Mouse (Mus musculus): ENCODE results near the gene Zfp60. TPM values are rescaled to one million over a fixed set of nuclear protein-coding genes. Genes with fewer than 3 reads are reported as not detected.
A peak's percentile ranks its signal among the peaks of the same experiment; 100 is the strongest.

Zfp60 gene
- total RNA-seq (2021), result 1 to 10 TPM; 7.9 to 8.3 TPM

GRCm38 (mm10) chr7:27731281-27731883 lies at the start of gene Zfp60:
Gene Zfp60 (plus strand): TSS chr7:27731389.
- intact Hi-C loops (cut with DNase I), result no loop called here
- DNase-seq, result peak; percentile 83 to 86

GRCm38 (mm10) chr7:27683218-27683617 lies 48.0 kb upstream of the Zfp60 start:
- no peak for DNase-seq
- intact Hi-C loops (cut with DNase I), result loop anchor here (5.0 to 10.0 kb wide), 2 partner anchors 99 to 348 kb away; partner anchors contain the start of gene Ltbp4

- DNase-seq, result no peak
- intact Hi-C loops (cut with DNase I), result loop anchor here (1.0 to 10.0 kb wide), 4 partner anchors 34 to 350 kb away; partner anchors contain the start of genes Akt2 and Ltbp4
Observed at GRCm38 (mm10) chr7:27685220-27685619, 46.0 kb upstream of the Zfp60 start.

- intact Hi-C loops (cut with DNase I), result loop anchor here (1.0 to 10.0 kb wide), 4 partner anchors 34 to 351 kb away; partner anchors contain the start of genes Akt2 and Ltbp4
- no peak for DNase-seq
Observed at GRCm38 (mm10) chr7:27685681-27686080, 45.5 kb upstream of the Zfp60 start.

GRCm38 (mm10) chr7:27687043-27687442 lies 44.1 kb upstream of the Zfp60 start:
- intact Hi-C loops (cut with DNase I), result loop anchor here (5.0 to 10.0 kb wide), 3 partner anchors 95 to 352 kb away; partner anchors contain the start of genes Akt2 and Ltbp4
- DNase-seq, result no peak

- no peak for DNase-seq
- intact Hi-C loops (cut with DNase I), result loop anchor here (5.0 to 10.0 kb wide), 3 partner anchors 96 to 353 kb away; partner anchors contain the start of genes Akt2 and Ltbp4
Observed at GRCm38 (mm10) chr7:27687836-27688235, 43.4 kb upstream of the Zfp60 start.

GRCm38 (mm10) chr7:27688246-27688788 lies 42.9 kb upstream of the Zfp60 start:
- intact Hi-C loops (cut with DNase I), result loop anchor here (5.0 to 10.0 kb wide), 3 partner anchors 96 to 354 kb away; partner anchors contain the start of genes Akt2 and Ltbp4
- DNase-seq, result no peak

GRCm38 (mm10) chr7:27688815-27689612 lies 42.2 kb upstream of the Zfp60 start, which contains the start of gene Zfp607b:
Gene Zfp607b (plus strand): TSS chr7:27689340.
- peak; percentile 82 to 84 for DNase-seq
- intact Hi-C loops (cut with DNase I), result loop anchor here (5.0 to 10.0 kb wide), 3 partner anchors 97 to 354 kb away; partner anchors contain the start of genes Akt2 and Ltbp4

GRCm38 (mm10) chr7:27691076-27691475 lies 40.1 kb upstream of the Zfp60 start:
- intact Hi-C loops (cut with DNase I), result loop anchor here (2.0 kb wide), 1 partner anchor 38 kb away; no protein-coding TSS in a partner anchor
- DNase-seq, result peak in 1 of 2 experiments; percentile 29

- intact Hi-C loops (cut with DNase I), result no loop called here
- no peak for DNase-seq
Observed at GRCm38 (mm10) chr7:27696711-27697110, 34.5 kb upstream of the Zfp60 start.

GRCm38 (mm10) chr7:27710402-27710801 lies 20.8 kb upstream of the Zfp60 start:
- intact Hi-C loops (cut with DNase I), result no loop called here
- no peak for DNase-seq

- intact Hi-C loops (cut with DNase I), result no loop called here
- DNase-seq, result no peak
Observed at GRCm38 (mm10) chr7:27721951-27722350, 9.2 kb upstream of the Zfp60 start.

- DNase-seq, result peak; percentile 13 to 18
- intact Hi-C loops (cut with DNase I), result loop anchor here (1.0 to 5.0 kb wide), 3 partner anchors 75 to 217 kb away; partner anchors contain the start of gene Zfp974
Observed at GRCm38 (mm10) chr7:27725566-27726538, 5.3 kb upstream of the Zfp60 start.

GRCm38 (mm10) chr7:27727471-27727870 lies 3.7 kb upstream of the Zfp60 start:
- DNase-seq, result no peak
- intact Hi-C loops (cut with DNase I), result loop anchor here (2.0 to 5.0 kb wide), 2 partner anchors 200 to 215 kb away; partner anchors contain the start of gene Zfp974

- intact Hi-C loops (cut with DNase I), result no loop called here
- no peak for DNase-seq
Observed at GRCm38 (mm10) chr7:27731946-27732345, 757 bp downstream of the Zfp60 start.

- intact Hi-C loops (cut with DNase I), result no loop called here
- no peak for DNase-seq
Observed at GRCm38 (mm10) chr7:27732508-27732907, 1.3 kb downstream of the Zfp60 start.

GRCm38 (mm10) chr7:27735457-27735856 lies 4.3 kb downstream of the Zfp60 start:
- DNase-seq, result no peak
- intact Hi-C loops (cut with DNase I), result no loop called here

- intact Hi-C loops (cut with DNase I), result no loop called here
- no peak for DNase-seq
Observed at GRCm38 (mm10) chr7:27756351-27757047, 25.3 kb downstream of the Zfp60 start.

- intact Hi-C loops (cut with DNase I), result no loop called here
- DNase-seq, result no peak
Observed at GRCm38 (mm10) chr7:27757048-27757375, 25.8 kb downstream of the Zfp60 start.

Measured in heart, postnatal 36 days (tissue).